Mouse (Mus musculus): ENCODE data around the gene 1700021F05Rik.

1700021F05Rik gene

GRCm38 (mm10) chr10:43540442-43541152 is at the start of gene 1700021F05Rik:
Gene 1700021F05Rik, minus strand, starts transcription at chr10:43540994.
- peak; percentile 95 for DNase-seq (ENCODE audit: low spot score)

GRCm38 (mm10) chr10:43588470-43589177 is 47.8 kb upstream of the 1700021F05Rik start:
- DNase-seq (ENCODE audit: low spot score) = no peak

GRCm38 (mm10) chr10:43584538-43584937 is 43.7 kb upstream of the 1700021F05Rik start:
- DNase-seq (ENCODE audit: low spot score) = no peak

- DNase-seq (ENCODE audit: low spot score) = no peak
Measured at GRCm38 (mm10) chr10:43581260-43581659, 40.5 kb upstream of the 1700021F05Rik start.

- DNase-seq (ENCODE audit: low spot score) = peak; percentile 65
Measured at GRCm38 (mm10) chr10:43580649-43581078, 39.9 kb upstream of the 1700021F05Rik start.

DNA sequence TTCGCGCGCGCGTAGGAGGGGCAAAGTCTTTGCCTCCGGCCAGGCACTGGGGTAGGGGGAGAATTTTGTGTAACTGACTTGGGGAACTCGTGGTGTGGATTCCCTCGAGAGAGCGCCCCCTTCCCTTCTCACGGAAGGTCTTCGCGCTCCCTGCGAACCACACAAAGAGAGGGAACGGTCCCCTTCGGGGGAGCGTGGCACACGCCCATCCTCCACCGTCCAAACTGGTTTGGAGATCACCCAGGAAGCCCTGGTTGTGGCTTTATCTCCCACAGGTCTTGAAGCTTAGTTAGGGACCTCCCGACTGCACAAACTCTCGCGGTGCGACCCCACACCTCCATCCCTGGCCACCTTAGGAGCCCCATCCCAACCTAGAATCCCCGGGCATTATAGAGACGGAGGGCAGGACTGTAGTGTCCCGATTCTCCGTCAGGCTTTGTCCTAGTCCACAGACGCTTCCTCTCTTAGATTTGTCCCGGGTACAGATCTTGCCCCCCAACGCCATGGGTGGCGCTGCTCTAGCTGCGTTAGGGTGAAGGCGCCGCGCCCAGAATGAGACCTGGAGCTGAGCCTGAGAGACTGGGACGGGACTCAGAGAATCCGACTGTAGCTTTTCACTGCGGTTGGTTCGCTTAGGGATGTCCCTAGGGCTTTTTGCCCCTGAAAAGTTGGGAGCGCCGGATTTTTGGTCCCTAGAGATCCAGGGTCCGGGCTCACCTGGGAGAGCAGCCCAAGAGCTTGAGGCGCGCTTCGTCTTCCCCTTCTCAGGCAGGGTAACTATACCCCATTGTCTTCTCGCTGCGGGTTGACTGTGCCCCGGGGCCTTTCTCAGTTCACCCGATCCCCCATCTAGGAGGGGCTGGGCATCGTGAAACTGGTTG is 38.8 kb upstream of the 1700021F05Rik start:
- DNase-seq (ENCODE audit: low spot score) = peak; percentile 48

GRCm38 (mm10) chr10:43578754-43579380 is 38.1 kb upstream of the 1700021F05Rik start:
- DNase-seq (ENCODE audit: low spot score) = peak; percentile 79

DNA sequence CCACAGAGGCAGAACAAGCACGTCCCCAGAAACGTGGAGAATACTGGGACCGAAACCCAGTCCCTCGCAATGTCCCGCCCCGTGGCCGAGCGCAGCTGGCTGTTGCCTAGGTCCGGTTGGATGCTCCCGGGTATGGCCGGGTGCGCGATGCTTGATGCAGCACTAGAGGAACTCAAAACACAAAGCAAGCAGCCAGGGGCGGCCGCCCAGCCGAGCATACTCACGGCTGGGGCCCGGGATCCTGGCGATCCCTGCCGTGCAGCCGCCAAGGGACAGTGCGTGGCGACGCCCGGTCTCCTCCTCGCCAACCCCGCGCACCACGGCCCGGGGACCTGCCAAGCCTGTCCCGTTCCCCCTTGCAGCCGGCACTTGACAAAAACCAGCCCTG is 37.6 kb upstream of the 1700021F05Rik start:
- peak; percentile 18 for DNase-seq (ENCODE audit: low spot score)

- DNase-seq (ENCODE audit: low spot score) = no peak
Measured at GRCm38 (mm10) chr10:43577997-43578331, 37.2 kb upstream of the 1700021F05Rik start, which contains the start of gene Cd24a. Gene Cd24a, plus strand, starts transcription at chr10:43578284.

DNA sequence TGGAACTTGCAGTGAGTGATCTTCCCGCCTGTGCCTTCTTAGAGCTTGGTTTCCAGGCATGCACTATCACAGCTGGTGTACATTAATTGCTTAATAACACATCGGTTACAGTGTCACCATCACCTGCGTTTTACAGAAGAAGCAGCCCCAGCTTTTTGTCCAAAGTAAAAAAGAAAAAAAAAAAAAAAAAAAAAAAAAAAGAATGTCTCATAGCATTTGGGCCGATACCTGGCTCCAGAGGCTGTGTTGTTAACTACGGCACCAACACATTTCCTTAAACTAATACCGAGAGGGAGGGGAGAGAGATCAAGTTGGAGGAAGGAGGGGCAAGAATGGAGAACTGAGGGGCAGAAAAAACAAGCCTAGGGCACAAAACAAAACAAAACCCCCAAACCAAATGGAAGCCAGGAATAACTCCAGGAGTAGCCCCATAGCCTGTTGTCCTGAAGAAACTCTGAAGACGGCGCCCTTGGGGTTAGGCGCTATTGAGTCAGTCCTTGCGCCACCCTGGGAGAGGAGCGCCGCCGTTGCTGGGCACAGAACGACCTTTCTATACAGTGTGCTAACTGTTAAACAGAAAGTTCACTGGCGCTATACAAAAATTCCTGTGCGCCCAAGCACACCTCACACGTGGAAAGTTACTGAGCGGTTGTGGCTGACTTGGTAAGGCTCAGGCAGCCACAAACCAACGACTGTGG is 36.7 kb upstream of the 1700021F05Rik start:
- DNase-seq (ENCODE audit: low spot score) = peak; percentile 22

DNA sequence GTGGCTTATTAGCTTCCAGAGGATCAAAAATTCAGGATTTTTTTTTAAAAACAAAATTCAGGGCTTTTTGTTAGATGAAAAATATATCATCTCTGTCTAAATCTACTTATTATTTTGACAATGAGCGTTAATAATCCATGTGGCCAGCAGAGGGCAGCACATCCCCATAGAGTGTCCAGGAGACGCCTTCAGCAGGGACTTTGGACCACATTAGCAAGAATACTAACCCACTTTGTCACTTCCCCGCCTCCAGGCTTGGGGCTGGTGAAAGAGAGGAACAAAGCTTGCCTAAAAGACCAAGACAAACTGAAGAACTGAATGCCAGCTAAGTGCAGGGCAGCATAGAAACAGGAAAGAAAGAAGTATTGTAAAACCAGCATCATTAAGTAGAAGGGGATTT is 34.2 kb upstream of the 1700021F05Rik start:
- DNase-seq (ENCODE audit: low spot score) = peak; percentile 76

- DNase-seq (ENCODE audit: low spot score) = no peak
Measured at GRCm38 (mm10) chr10:43574352-43574751, 33.6 kb upstream of the 1700021F05Rik start.

- DNase-seq (ENCODE audit: low spot score) = no peak
Measured at GRCm38 (mm10) chr10:43561311-43561710, 20.5 kb upstream of the 1700021F05Rik start.

DNA sequence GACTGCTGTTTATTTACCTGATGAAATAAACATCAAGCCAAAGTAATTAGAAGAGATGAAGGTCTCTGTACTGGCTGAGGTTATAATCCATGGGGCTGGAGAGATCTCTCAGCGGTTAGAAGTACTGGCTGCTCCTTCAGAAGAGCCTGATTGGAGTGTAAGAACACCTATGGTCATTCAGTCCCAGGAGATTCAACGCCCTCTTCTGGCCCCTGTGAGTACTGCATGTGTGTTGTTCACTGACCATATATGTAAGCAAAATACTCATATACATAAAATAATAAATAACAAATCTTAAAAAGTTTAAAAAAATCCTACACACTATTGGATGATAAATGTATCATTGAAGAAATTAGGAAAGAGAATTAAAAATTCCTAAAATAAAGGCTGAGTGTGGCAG is 20.0 kb upstream of the 1700021F05Rik start:
- DNase-seq (ENCODE audit: low spot score) = no peak

DNA sequence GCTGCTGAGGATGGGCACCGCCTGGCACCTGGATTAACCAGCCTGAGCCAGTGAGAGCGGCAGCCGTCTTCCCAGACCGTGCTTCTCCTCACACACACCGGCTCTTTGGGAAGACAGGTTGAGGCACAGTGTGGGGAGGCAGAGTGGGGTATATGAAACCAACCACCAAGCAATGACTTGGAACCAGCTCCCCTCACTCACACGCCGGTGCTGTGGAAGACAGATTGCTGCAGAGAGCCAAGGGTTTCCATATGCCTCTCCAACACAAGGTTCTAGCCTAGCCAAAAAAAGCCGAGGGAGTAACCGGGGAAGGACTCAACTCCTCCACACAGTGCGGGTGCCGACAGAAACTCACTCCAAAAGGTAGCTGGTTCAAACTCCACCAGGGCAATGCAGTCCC is 18.5 kb upstream of the 1700021F05Rik start:
- no peak for DNase-seq (ENCODE audit: low spot score)

DNA sequence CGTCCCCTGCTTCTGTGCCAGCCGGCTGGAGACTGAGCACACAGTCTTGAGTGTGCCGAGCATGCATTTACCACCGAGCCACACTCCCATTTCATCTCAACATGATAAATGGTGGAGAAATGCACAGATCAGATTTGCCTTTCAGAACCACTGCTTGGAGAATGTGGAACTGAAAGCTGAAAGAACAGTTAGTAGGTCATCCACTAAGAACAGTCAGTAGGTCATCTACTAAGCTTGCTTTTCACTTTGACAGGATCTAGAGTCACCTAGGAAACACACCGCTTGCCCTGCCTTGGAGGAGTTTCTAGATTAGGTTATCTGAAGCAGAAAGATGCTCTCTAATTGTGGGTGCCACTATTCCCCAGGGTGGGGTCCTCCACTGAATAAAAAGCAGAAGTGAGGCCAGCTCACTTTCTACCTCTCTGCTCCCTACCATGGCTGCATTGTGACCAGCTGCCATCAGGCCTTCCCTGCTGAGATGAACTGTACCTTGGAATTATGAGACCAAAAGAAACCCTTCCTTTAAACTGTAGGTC is 16.9 kb upstream of the 1700021F05Rik start:
- no peak for DNase-seq (ENCODE audit: low spot score)

DNA sequence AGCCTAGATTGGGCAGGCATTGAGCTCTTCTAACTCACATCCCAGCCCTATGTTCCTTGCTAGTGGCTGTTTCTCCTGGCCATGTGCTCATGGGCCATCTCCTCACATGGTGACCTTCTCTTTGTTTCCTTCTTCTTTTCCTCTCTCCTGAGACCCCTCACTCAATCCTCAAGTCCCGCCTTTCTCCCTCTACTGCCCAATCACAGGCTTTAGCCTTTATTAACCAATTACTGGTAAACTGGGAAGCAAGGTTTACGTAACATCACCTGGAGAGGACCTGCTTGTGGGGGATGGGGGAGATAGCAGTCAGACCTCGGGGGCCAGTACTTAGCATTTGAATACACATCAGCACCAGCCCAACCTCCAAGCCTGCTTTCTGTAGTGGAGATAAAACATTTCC is 10.6 kb upstream of the 1700021F05Rik start:
- DNase-seq (ENCODE audit: low spot score) = no peak

GRCm38 (mm10) chr10:43550923-43551322 is 10.1 kb upstream of the 1700021F05Rik start:
- DNase-seq (ENCODE audit: low spot score) = no peak

GRCm38 (mm10) chr10:43549411-43549810 is 8.6 kb upstream of the 1700021F05Rik start:
- DNase-seq (ENCODE audit: low spot score) = no peak

DNA sequence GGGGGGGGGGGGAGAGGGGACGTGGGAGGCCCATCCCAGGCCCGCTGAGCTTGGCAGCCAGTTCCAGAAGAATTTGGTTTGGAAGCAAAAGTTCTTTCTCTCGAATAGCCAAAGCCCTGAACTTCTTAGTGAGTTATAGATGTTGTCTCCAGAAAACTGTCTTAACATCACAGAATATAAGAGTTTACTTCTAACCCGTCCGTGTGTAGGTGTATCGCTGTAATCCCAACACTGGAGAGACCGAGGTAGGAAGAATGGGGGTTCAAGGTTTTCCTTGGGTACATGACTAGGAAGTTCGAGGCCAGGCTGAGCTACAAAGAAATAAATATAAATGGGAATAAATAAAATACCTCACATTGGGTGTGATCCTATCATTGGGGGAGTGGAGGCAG is 355 bp upstream of the 1700021F05Rik start:
- no peak for DNase-seq (ENCODE audit: low spot score)

GRCm38 (mm10) chr10:43539746-43540310 is 966 bp downstream of the 1700021F05Rik start:
- no peak for DNase-seq (ENCODE audit: low spot score)
